Mouse (Mus musculus) spleen, postnatal 36 days (tissue): ENCODE data around the gene Cideb.
A peak's percentile ranks its signal among the peaks of the same experiment; 100 is the strongest.

Experiments
- DNase-seq, 2 experiments: peaks; one replicate each; pipeline ENCODE4 v3.0.0; 2022; ENCODE audit warnings: low spot score in 2 of 2, mixed read lengths in 1 of 2

Gene Cideb

GRCm38 (mm10) chr14:55758363-55758784 lies at the start of gene Cideb:
TSS of gene Cideb (minus strand) at chr14:55758458.
- no peak for DNase-seq

GRCm38 (mm10) chr14:55795380-55796163 lies 37.3 kb upstream of the Cideb start:
- DNase-seq = peak in 1 of 2 experiments; percentile 1

GRCm38 (mm10) chr14:55793946-55794345 lies 35.7 kb upstream of the Cideb start:
- no peak for DNase-seq

GRCm38 (mm10) chr14:55793461-55793860 lies 35.2 kb upstream of the Cideb start:
- no peak for DNase-seq

- DNase-seq = peak; percentile 77 to 84
These were observed 30.2 kb upstream of the Cideb start, which contains the start of gene Ripk3 for GRCm38 (mm10) chr14:55788256-55789050. TSS of gene Ripk3 (minus strand) at chr14:55788865.

GRCm38 (mm10) chr14:55787731-55788130 lies 29.5 kb upstream of the Cideb start:
- peak in 1 of 2 experiments; percentile 0 for DNase-seq

GRCm38 (mm10) chr14:55785195-55785594 lies 26.9 kb upstream of the Cideb start:
- peak in 1 of 2 experiments; percentile 0 for DNase-seq

GRCm38 (mm10) chr14:55783958-55784235 lies 25.6 kb upstream of the Cideb start, which contains the start of gene Adcy4:
TSS of gene Adcy4 (minus strand) at chr14:55784095.
- no peak for DNase-seq

GRCm38 (mm10) chr14:55783171-55783957 lies 25.1 kb upstream of the Cideb start:
- DNase-seq = peak; percentile 0

- DNase-seq = peak; percentile 0 to 1
These were observed 24.2 kb upstream of the Cideb start for GRCm38 (mm10) chr14:55782361-55782960.

- peak; percentile 45 to 51 for DNase-seq
These were observed 23.1 kb upstream of the Cideb start for GRCm38 (mm10) chr14:55781310-55781709.

GRCm38 (mm10) chr14:55780736-55781135 lies 22.5 kb upstream of the Cideb start:
- DNase-seq = peak; percentile 0 to 1

GRCm38 (mm10) chr14:55779656-55780055 lies 21.4 kb upstream of the Cideb start:
- DNase-seq = peak in 1 of 2 experiments; percentile 0

- DNase-seq = peak in 1 of 2 experiments; percentile 1
These were observed 20.4 kb upstream of the Cideb start for GRCm38 (mm10) chr14:55778686-55779085.

- no peak for DNase-seq
These were observed 19.5 kb upstream of the Cideb start for GRCm38 (mm10) chr14:55777806-55778205.

- no peak for DNase-seq
These were observed 18.9 kb upstream of the Cideb start for GRCm38 (mm10) chr14:55777176-55777575.

- DNase-seq = no peak
These were observed 18.5 kb upstream of the Cideb start for GRCm38 (mm10) chr14:55776711-55777110.

- DNase-seq = no peak
These were observed 10.9 kb upstream of the Cideb start for GRCm38 (mm10) chr14:55769087-55769703.

- DNase-seq = no peak
These were observed 10.3 kb upstream of the Cideb start for GRCm38 (mm10) chr14:55768555-55768954.

GRCm38 (mm10) chr14:55767519-55768414 lies 9.5 kb upstream of the Cideb start:
- no peak for DNase-seq
